Mouse (Mus musculus): Measurements from ENCODE around the gene Mctp1.
"Not testable (repeated sequence)": the region's sequence is repeated elsewhere in the genome, so short reads cannot be mapped to it uniquely, and the experiment has no call there.

DNA sequence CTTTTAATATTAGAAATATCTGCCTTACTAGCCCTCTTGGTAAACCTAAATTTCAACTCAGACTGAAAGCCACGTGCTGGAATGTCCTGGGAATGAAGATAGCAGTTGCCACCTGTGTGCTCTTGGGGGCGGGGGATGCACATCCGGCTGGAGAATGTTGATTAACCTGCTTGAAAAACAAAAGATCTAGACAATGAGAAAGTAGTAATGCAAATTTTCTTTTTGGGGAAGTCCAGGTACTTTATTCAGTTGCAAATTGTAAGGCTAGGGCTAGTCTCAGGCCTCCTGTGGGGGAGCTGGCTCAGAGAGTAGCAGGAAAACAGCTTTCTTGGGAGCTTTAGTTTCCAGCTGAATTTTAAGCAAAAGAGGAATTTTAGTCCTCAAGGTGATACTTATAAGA lies 67.2 kb downstream of the Mctp1 start:
- not testable (repeated sequence) for TF ChIP-seq CTCF (IDR thresholded peaks at IDR 0.05; ENCODE audit: low read depth, low read length); POLR2A (IDR thresholded peaks at IDR 0.05; ENCODE audit: insufficient read depth, low read length)
